Mouse (Mus musculus): ENCODE measurements at regions not wholly inside any gene's neighbourhood (a gene's known extent, or its start where the extent isn't known, plus 50 kb on each side); places are given as distances from the start of the nearest gene placed in this dataset.

DNA sequence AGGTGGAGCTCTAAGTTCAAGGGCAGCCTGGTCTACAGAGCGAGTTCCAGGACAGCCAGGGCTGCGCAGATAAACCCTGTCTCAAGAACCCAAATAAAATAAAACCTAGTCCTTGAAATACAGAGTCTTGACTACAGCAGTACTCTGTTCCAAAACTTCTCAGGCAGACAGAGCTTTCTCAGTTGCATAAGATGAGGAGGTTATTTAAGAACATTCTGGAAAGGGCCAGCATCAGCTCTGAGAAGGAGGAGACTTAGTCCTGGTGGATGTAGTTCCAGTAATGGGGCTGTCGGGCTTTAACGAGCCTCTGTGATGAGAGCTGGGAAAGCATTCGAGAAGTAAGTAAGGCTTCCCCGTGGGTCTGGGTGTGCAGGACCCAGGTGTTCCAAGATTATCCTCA, 83.5 kb upstream of the Klf4 start:
- no peak for DNase-seq

DNA sequence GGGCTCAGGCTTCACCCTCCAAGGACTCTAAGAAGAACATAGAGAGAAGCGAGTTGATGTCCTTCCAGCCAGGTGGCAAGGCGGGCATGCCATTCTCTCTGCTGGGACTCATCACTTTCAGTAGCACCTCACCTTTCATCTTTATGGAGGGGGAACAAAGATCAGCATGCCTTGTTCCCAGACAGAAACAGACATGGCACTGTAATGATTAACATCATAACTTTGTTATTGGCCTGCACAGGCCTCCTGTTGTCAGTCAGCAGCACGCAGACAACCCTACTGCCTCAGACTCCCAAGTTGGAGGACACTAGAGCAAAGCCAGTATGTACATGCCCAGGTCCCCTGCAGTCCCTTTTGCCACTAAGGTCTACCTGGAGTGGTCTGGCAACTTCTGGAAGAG, 81.3 kb upstream of the Klf4 start:
- DNase-seq: no peak

- DNase-seq: no peak
Observed at GRCm38 (mm10) chr4:55610998-55611397, 78.7 kb upstream of the Klf4 start.

DNA sequence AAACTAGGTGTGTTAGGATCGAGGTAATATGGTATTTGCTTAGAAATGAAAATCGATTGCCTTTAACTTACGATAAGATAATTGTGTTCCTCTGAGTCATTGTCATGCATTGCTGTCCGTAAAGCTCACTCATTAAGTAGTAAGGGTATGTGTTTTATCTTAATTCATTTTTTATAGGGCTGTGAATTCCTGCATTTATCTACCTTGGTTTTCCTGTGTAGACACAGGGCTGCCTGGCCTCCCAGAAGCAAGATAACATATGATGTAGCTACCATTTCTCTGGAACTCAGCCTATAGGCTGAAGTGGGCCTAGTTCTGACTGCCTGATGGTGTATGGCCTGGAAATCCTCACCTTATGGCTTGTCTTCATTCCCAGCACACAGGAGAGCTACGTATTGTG, 76.9 kb upstream of the Klf4 start:
- no peak for DNase-seq

- DNase-seq: no peak
Observed at GRCm38 (mm10) chr4:55605541-55605940, 73.3 kb upstream of the Klf4 start.

- peak; percentile 43 to 49 for DNase-seq
Observed at GRCm38 (mm10) chr4:55604915-55605314, 72.6 kb upstream of the Klf4 start.

DNA sequence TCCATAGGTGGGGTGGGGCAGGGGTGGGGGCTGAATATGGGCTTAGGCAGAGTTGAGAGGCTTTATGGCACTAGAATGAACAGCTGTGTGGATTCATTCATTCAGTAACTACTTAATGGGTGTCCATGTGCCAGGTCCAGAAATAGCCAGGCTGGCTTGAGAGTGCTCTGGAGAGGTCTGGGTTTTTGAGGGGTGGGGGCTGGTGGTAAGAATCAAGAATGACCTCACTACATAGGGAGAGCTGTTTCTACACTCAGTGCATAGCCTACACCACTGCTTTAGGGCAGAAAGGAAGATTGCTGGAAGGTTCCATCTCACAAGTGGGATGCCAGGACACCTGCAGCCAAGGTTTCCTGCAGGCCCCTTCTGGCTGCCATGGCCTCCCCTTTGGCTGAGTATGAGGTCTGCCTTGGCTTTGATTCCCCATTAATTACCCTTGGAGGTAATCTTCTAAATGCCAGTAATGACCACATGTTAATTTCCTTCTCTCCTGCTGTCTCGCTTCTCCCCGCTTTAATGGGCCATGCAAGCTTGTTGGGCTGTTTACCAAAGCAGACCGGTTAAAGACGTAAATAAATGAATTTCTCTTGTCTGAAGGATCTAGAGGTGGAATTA, 71.7 kb upstream of the Klf4 start:
- no peak for DNase-seq

GRCm38 (mm10) chr4:55595203-55595602, 62.9 kb upstream of the Klf4 start:
- DNase-seq: no peak

DNA sequence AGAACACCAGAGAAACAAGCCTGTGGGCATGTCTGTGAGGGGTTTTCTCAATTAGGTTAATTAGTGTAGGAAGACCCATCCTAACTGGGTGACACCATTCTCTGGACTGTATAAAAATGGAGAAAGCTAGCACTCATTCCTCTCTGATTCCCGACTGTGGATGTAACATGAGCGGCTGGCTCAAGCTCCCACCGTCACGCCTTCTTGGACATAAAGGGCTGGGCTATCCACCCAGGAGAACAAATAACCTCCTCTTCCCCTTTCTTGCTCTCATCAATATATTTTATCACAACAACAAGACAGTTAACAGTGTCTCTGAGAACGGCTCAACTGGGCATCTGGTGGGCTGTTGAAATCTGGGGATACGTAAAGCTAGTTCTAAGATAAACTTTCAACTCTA, 62.4 kb upstream of the Klf4 start:
- DNase-seq: no peak

DNA sequence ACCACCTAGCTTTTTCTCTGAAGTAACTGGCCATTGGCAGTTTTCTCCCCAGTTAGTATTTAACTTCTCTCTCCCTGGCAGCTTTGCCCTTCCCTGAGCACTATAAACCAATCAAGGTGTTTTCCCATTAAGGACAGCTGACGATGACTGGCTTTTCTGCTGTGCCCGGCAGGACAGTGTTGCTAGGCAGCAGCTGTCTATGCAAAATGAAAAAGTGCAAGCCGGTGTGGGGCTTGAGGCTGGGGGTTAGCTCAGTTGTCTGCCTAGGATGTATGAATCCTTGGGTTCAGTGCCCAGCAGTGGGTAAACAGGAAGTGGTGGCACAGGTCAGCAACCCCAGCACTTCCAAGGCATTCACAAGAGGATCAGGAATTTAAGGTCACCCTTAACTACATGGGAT, 60.9 kb upstream of the Klf4 start:
- DNase-seq: no peak

GRCm38 (mm10) chr4:55586212-55586611, 53.9 kb upstream of the Klf4 start:
- no peak for DNase-seq

GRCm38 (mm10) chr4:55583589-55583988, 51.3 kb upstream of the Klf4 start:
- DNase-seq: no peak

All from adrenal gland, postnatal 36 days (tissue).